Mouse (Mus musculus) naive thymus-derived CD4-positive, alpha-beta T cell, adult 2 months (primary cell): Measurements from ENCODE around the gene Zfp791.
"Not testable (repeated sequence)": the region's sequence is repeated elsewhere in the genome, so short reads cannot be mapped to it uniquely, and the experiment has no call there.

Experiments
- DNase-seq: peaks from one replicate; pipeline ENCODE4 v3.0.0-alpha.2; 2011; ENCODE audit warnings: low read depth

The Zfp791 gene

GRCm38 (mm10) chr8:85083108-85083813, 39.6 kb downstream of the Zfp791 start, which contains the start of gene Man2b1:
Man2b1 (plus strand) TSS chr8:85083270.
- peak; percentile 90 for DNase-seq

- DNase-seq: not testable (repeated sequence)
Observed at GRCm38 (mm10) chr8:85082169-85082568, 40.7 kb downstream of the Zfp791 start.

- DNase-seq: no peak
Observed at GRCm38 (mm10) chr8:85081216-85081555, 41.7 kb downstream of the Zfp791 start, which contains the start of gene Wdr83. Wdr83 (minus strand) TSS chr8:85081306.

- peak; percentile 88 for DNase-seq
Observed at GRCm38 (mm10) chr8:85080532-85081215, 42.2 kb downstream of the Zfp791 start, which contains the start of gene Wdr83os. Wdr83os (plus strand) TSS chr8:85080740.

GRCm38 (mm10) chr8:85080214-85080531, 42.7 kb downstream of the Zfp791 start:
- no peak for DNase-seq

- DNase-seq: peak; percentile 90
Observed at GRCm38 (mm10) chr8:85076993-85077392, 45.9 kb downstream of the Zfp791 start.

- no peak for DNase-seq
Observed at GRCm38 (mm10) chr8:85076001-85076400, 46.9 kb downstream of the Zfp791 start.

- no peak for DNase-seq
Observed at GRCm38 (mm10) chr8:85074617-85075016, 48.3 kb downstream of the Zfp791 start.

GRCm38 (mm10) chr8:85074167-85074566, 48.7 kb downstream of the Zfp791 start:
- no peak for DNase-seq

- DNase-seq: no peak
Observed at GRCm38 (mm10) chr8:85073041-85073612, 49.8 kb downstream of the Zfp791 start.

- DNase-seq: no peak
Observed at GRCm38 (mm10) chr8:85072364-85072929, 50.4 kb downstream of the Zfp791 start.

GRCm38 (mm10) chr8:85071514-85072281, 51.2 kb downstream of the Zfp791 start, which contains the start of gene Dhps:
Dhps (plus strand) TSS chr8:85071757.
- DNase-seq: peak; percentile 92

- no peak for DNase-seq
Observed at GRCm38 (mm10) chr8:85071041-85071440, 51.9 kb downstream of the Zfp791 start.

GRCm38 (mm10) chr8:85067982-85068381, 54.9 kb downstream of the Zfp791 start, which contains the start of gene Gm5741:
Gm5741 (minus strand) TSS chr8:85067982.
- no peak for DNase-seq

GRCm38 (mm10) chr8:85067155-85067554, 55.7 kb downstream of the Zfp791 start:
- no peak for DNase-seq

- DNase-seq: no peak
Observed at GRCm38 (mm10) chr8:85065213-85065612, 57.7 kb downstream of the Zfp791 start.

- DNase-seq: no peak
Observed at GRCm38 (mm10) chr8:85062603-85063002, 60.3 kb downstream of the Zfp791 start.

GRCm38 (mm10) chr8:85059879-85060616, 62.8 kb downstream of the Zfp791 start, which contains the start of gene Fbxw9:
Fbxw9 (plus strand) TSS chr8:85060055.
- DNase-seq: peak; percentile 92
